Mouse (Mus musculus) layer of hippocampus, adult 2 months (tissue): ENCODE measurements around the gene Jak3. TPM values are rescaled to one million over a fixed set of nuclear protein-coding genes. Genes with fewer than 3 reads are reported as not detected.
A peak's percentile ranks its signal among the peaks of the same experiment; 100 is the strongest.

Source experiments
- DNase-seq, 2 experiments: peaks; one replicate each; pipeline ENCODE4 v3.0.0; 2022; ENCODE audit warnings: low spot score in 2 of 2
- H3K27ac ChIP-seq: fragments of 200-600 bp; 2 replicates; pipeline ENCODE4 v1.8.1; 2022
- H3K4me3 ChIP-seq: fragments of 200-600 bp; 2 replicates; pipeline ENCODE4 v1.8.1; 2022; ENCODE audit warnings: mild to moderate bottlenecking
- CTCF ChIP-seq: fragments of 200-600 bp; conservative IDR thresholded peaks from 2 replicates; pipeline ENCODE4 v1.8.1; 2022; ENCODE audit warnings: antibody characterized with exemption, mild to moderate bottlenecking, moderate library complexity
- long read RNA-seq, 2 experiments: library from polyadenylated mRNA; stranded (forward); transcript quantifications; one replicate each; pipeline ENCODE4 v2.0.0; 2021; ENCODE audit warnings: borderline mapping rate in 2 of 2
- total RNA-seq, 2 experiments: library from RNA; stranded (reverse); gene quantifications; 2 replicates each; pipeline ENCODE4 v1.2.3; 2021

Jak3 gene
- total RNA-seq = 1 to 10 TPM; 5.3 TPM
- long read RNA-seq, experiment 1, full-length matches to known transcripts = 2 of 5 reads
- long read RNA-seq, experiment 1, partial matches to known transcripts = 0 of 5 reads
- long read RNA-seq, experiment 1, other reads (novel, unspliced or antisense) = 3 of 5 reads
- long read RNA-seq, experiment 2, full-length matches to known transcripts = 3 of 7 reads
- long read RNA-seq, experiment 2, partial matches to known transcripts = 2 of 7 reads
- long read RNA-seq, experiment 2, other reads (novel, unspliced or antisense) = 2 of 7 reads

DNA sequence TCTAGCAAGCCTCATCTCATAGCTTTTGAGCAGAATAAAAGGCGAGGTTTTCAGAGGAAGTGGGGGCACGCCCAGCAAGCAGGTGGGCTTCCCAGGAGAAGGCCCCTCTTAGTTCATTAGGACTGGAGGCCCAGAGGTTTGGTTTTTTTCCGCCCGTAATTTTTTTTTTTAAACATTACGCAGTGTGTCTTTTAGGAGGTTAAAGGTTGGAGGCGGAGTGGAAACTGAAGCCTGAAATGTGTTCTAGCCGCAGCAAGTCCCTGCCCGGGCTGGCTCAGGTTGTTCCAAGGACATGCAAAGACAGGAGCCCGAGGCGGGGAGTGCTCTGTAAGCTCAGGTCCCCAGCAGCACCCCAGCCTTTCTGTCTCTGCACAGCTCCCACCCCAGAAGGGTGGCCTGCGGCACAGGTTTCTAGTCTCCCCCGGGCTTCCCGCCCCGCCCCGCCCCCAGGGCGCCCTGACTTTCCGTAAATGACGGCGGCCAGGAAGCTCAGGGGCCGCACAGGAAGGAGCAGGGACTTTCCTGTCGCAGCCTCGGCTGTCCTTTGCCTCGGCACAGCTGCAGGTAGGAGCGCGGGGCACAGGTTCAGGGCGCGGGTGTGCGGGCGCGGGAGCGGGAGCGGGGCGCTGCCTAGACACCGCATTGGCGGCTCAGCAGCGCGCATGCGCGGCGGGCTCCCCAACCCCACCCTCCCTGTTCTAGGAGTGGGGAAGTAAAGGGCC is at the start of gene Jak3:
Jak3 (plus strand) TSS at position 277 of the 722 bp plus-strand sequence.
- peak within 1 kb of the TSS; percentile 94 for H3K27ac ChIP-seq
- peak within 1 kb of the TSS; percentile 80 for H3K4me3 ChIP-seq
- TF ChIP-seq CTCF = no peak
- peak in 1 of 2 experiments; percentile 54 for DNase-seq

DNA sequence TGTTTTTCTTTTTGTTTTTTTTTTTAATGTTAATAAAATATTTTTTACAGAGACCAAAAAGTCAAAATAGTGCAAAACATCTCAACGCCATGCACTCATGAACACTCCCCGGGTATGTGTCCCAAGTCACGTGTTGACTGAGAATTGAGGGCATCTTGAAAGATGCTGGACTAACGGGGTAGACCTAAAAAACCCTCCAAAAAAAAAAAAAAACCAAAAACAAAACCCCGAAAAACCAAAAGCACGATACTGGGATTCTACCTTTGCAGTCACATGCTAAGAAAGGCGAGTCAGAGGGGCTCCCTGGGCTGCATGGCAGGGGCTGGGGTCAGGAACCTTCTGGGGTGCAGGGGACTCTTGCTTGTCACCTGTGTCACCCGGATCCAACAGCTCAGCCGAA is 49.3 kb upstream of the Jak3 start:
- no peak overlapping the region for H3K4me3 ChIP-seq
- H3K27ac ChIP-seq = peak overlapping the region; percentile 52; the same call in 1 of the 2 replicates
- no peak for TF ChIP-seq CTCF
- no peak for DNase-seq

DNA sequence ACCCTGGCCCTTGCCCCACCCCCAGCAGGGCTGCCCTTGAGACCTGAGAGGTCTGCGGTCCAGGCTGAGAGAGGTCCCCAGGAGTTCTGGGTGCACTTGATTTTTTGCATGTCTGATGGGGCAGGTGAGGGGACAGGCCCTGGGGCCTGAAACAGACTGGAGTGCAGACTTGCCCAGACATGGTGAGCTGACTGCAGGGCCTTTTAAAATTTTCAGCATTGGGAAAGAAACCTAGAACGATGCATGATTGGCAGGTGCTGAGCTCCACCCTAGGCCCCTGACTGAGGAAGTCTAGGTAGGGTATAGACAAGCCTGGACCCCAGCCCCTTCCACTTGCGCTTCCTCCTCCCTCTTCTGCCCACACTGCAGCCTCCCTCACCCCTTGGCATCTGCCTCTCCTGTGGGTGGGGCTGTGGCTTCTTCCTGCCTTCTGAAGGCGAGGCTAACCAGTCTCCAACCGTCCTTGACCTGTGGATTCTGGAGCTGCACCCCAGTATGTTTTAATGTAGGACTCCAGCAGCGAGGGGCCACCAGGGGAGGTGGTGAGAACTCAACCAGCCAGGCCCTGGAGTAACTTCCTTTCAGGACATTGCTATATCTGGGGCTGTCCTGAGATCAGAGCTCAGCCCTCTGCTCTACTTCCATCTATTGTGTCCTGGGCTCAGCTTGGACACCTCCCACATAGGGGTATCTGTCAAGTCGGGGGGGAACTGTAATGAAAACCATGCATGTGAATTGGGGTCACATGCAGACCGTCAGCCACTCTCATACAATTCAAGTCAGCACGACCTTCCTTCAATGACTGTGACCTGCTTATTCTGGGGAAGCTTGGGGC is 48.6 kb upstream of the Jak3 start:
- H3K4me3 ChIP-seq = no peak overlapping the region
- no peak for DNase-seq
- peak overlapping the region; percentile 52; the same call in 1 of the 2 replicates for H3K27ac ChIP-seq
- 0 out of 2 replicates have a peak, but pooled peaks have one; percentile 8 for TF ChIP-seq CTCF

DNA sequence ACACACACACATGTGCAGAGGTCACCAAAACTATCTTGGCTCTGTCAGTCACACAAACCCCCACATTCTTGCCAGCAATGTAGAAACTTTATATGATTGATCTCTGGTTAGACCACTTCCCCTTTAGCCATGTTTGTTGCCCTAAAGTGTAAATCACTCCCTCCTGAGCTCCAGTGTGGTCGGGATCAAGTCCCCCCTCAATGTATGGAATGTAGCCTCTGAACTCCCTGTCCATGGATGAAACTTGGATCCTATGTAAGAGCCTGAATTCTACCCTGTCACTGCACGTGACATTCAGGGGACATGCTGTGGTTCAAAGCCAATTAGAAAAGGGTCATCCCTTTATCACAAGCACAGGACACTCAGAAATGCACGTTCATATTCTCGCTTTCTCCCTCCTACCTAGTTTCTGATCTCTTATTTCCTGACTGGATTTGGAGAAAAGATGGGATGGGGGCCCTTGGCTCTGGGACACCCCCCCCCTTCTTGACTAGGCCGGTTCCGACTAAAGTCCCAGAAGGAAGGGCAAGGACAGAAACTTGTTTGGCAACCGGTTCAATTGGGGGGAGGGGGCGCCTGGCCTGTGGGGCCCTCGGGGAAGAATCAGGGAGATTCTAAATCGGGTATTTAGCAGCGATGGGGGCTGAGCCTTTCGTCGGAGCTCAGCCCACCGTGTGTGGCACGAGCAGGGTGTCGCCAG is 47.5 kb upstream of the Jak3 start:
- Histone ChIP-seq H3K27ac (peak overlapping the region; percentile 52), H3K4me3 (peak overlapping the region; percentile 58)
- DNase-seq = no peak
- no peak for TF ChIP-seq CTCF

DNA sequence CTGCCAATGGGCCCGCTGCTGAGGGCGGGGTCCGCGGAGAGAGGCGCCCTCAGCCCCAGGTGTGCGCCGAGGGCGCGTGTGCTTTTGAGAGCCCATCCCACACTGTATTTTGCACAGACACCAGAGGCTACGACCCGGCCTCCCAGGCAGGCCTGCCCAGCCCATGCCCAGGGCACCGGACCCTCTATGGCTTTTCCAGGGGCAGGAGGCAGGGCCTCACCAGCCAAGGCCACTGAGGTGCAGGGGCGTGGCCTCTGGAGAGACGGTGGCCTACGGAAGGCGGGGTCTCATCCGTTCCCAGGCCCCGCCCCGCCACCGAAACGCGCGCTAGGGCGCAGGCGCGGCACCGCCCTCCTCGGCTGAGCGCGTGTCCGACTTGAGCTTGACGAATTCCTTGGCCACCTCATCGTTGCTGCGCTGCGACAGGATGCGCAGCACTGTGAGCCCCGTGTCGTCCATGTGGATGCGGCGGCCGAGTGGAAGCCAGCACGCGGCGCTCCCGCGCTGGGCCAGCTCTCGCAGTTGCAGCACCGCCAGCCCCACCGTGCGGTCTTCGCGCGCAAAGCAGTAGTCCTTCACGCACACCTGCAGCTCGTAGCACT is 46.9 kb upstream of the Jak3 start:
- TF ChIP-seq CTCF = peak; percentile 71
- peak; percentile 88 to 90 for DNase-seq
- Histone ChIP-seq H3K4me3 (peak overlapping the region; percentile 58), H3K27ac (peak overlapping the region; percentile 52)

DNA sequence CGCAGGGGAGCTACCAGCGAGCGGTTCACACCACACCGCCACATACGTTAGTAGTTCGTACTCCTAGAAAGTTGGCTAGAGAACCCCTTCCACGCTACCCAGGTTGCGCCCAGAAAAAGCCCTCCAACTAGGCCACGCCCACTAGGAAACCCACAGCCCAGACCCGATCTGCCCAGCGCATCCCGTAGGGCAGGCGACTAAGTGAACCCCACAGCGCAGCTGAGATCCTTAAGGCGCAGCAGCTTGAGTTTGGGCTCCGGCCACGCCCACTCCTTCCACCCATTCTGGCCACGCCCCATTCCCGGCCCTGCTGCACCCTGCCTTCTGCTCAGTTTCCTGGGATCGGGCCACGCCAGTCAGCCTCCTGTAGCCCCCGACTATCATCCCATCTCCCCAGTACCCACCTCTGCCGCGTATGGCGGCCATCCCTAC is 46.3 kb upstream of the Jak3 start:
- H3K27ac ChIP-seq = no peak overlapping the region
- no peak for DNase-seq
- no peak for TF ChIP-seq CTCF

DNA sequence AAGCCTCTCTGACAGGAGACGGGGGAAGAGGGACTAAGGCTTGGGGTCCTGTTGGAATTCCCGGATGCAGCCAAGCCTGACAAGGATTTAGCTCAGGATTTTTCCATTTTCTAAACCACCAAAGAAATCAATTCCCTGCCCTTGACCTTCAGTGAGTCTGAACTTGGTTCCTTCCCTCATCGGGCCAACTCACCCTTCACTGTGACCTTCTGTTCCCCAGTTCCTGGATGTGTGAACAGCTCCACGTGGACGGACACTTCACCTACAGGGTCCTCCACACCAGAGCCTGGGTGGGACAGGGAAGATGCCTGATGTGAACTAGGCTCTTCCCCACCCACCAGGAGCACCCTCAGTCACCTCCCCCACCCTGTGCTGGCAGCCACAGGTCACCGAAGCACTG is 45.3 kb upstream of the Jak3 start:
- no peak overlapping the region for H3K27ac ChIP-seq
- DNase-seq = no peak
- TF ChIP-seq CTCF = no peak
- H3K4me3 ChIP-seq = no peak overlapping the region

More for the DNA sequence above, 46.3 kb upstream of the Jak3 start:
- peak overlapping the region; percentile 58 for H3K4me3 ChIP-seq

DNA sequence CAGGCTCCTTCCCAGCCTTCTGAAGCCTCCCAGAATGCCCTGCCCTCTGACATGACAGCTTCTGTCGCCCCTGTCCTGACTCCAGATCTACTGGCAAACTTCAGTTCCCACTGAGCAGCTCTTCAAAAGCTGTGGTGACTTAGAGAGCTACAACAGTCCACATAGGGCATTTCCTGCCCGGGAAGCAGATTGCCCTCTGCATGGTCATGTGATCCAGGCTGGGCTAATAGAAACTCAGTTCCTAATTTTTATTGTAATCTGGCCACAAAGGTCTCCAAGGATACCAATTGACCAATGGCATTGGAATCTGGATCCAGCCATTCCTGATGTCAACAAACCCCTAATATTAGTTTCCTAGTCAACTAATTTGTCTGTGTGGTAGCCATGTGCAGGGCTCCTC is 44.2 kb upstream of the Jak3 start:
- TF ChIP-seq CTCF = no peak
- H3K4me3 ChIP-seq = no peak overlapping the region
- H3K27ac ChIP-seq = no peak overlapping the region
- no peak for DNase-seq

DNA sequence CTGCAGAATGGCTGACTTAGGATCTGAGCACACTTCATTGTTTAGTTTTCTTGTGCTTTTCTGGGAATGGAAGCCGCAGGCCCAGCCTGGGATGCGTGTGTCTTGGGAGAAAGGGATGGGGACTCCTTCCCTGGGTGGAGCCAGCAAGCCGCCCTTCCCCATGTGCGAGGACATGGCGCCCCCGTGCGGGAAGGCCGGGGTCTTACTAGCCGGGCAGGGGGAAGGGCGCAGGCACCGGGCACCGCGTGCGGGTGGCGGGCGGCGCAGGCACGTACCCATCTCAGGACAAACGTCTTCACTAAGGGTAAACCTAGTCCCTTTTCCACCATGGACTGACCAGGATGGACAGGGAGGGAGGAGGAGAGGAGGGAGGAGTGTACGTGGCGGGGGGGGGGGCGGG is 42.9 kb upstream of the Jak3 start:
- Histone ChIP-seq H3K4me3 (no peak overlapping the region), H3K27ac (no peak overlapping the region)
- DNase-seq = no peak
- TF ChIP-seq CTCF = peak; percentile 64

DNA sequence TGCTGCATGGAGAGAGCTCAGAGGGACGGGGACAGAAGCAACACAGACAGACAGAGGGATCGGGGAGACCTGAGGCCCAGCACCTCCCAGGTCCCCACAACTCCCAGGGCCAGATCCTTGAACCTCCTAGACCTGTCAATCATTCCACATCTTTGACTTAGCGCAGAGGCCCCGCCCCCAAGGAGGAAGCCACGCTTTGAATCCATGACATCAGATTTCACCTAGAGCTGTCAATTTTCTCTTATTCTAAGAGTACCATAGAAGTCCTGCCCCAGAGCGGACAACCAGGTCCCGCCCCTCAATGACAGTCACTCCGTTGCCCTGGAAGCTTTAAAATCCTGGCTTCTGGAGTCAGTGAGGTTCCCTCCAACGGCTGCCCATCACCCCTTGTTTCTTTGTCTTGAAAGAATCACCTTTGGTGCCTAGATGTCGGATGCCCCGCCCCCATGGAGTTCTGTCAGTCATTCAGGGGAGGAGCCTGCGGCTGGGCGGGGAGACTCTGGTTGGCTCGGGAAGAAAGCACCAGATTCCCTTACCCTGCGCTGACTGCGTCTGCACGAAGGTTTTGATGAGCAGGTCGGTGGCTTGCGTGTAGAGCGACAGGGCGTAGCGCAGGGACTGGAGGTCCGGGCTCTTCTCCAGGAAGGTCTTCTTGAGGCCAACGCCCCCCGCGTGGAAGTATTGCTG is 42.0 kb upstream of the Jak3 start:
- TF ChIP-seq CTCF = no peak
- DNase-seq = no peak
- Histone ChIP-seq H3K27ac (no peak overlapping the region), H3K4me3 (no peak overlapping the region)

DNA sequence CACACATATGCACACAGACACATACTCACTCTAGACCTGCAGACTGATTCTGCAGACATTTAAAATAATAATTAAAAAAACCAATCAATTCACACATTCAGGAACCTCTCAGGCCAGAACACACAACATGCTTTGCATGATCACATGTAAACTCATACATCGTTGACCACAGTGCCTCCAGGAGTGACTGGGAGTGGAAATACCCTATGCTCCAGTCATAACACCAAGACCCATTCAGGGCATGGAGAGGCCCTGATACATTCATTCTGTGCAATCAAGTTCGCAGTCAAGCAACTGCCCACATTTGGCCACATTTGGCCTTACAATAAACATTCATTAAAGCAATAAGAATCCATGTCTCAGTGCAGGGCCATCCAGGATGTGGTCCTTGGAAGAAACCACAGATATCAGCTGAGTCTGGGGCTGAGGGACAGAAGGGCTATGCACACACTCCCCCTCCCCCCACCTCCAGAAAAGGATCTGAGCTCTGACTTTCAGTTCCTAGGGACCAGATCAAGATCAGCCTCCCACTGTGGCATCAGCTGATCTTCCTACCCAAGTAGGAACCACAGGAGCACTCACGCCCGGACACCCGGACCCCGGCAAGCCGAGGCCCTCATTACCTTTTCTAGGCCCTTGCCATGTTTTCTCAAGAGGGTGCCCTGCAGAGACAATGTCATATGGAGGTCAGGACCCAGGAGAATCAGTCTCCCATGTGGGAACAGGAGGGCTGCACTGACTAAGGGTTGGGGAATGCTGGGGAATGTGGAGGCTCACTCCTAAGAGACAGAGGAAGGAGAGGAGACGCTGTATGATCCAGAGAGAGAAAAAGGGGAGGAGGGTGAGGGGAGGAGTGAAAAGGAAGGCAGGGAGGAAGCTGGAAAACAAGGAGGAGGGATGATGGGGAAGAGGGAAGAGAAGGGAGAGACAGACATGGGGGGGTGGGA is 38.7 kb upstream of the Jak3 start:
- no peak overlapping the region for H3K27ac ChIP-seq
- DNase-seq = no peak
- H3K4me3 ChIP-seq = no peak overlapping the region
- no peak for TF ChIP-seq CTCF
